Mouse (Mus musculus) heart, adult 11 months (tissue): ENCODE results near the gene Hnrnpdl.

ENCODE experiments used
- DNase-seq: peaks from one replicate; pipeline ENCODE4 v3.0.0; 2022

Hnrnpdl gene

DNA sequence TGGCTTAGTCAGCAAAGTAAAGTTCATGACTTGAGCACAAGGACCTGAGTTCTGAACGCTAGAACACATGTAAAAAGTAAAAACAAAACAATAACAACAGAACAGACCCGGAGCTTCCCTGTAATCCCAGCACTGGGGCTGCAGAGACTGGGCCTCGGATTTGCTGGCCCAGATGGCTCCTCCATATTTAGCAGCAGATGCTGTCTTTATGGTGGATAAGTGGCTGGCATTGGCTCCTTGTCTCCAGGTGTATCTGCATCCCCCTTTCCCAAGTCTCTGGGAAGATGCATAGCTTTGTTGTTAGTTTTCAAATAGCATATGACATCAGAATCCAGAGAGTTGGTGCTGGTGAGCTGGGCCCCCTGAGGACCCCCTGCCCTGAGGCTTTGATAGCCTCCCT, 6.6 kb upstream of the Hnrnpdl start:
- DNase-seq, result no peak

GRCm38 (mm10) chr5:100044621-100045020, 5.2 kb upstream of the Hnrnpdl start:
- no peak for DNase-seq

DNA sequence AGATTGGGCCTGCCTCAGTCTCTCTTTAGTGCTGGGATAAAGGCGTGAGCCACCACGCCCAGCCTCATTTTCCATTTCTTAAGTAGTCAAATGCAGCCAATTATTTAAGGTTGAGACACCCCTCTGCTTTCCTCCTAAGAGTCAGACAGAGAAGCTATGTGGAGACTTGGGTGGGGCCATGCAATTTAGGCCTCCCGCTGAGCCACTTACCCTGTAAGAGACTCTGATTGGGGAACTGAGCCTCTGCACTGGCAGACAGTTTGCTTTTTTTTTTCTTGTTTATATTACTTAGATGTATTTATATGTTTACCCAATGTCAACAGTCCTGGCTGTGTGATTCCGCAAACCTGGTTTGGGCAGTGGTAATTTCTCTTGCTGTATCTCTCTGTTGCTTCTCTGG, 4.6 kb upstream of the Hnrnpdl start:
- no peak for DNase-seq

DNA sequence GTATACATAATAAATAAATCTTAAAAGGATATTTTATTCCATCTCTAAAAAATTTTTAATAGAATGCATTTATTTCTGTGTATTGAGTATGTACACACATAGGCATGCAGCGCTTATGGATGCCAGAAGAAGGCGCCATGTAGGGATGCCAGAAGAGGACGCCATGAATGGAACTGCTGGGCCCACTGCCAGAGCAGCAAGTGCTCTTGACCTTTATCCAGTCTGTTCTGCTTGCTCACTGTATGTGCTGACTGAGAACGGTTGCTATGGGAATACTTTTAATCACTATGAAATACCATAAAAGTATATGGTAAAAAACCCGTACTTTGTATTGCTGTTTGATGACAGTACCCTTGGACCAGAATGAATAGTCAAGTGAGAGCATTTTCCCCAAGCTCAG, 3.9 kb upstream of the Hnrnpdl start:
- DNase-seq, result no peak

DNA sequence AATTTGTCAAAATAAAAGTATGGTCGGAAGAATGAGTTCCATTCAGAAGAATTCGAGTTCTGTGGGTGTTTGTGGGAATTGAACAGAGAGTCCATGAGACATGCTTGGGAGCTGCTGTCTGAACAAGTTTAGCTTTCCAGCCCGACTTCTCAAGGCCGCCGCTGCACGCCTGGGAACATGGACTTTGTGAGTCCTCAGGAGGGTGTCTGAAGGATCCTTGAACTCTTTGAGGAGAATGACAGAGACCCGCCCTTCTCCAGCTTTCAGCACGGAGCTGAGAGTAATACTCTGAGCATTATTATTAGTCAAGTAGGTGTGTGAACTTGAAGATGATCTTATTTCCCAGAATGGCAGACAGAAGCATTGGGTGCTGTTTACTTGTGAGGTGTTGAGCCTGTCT, 3.0 kb upstream of the Hnrnpdl start:
- DNase-seq, result no peak

GRCm38 (mm10) chr5:100041272-100041671, 1.8 kb upstream of the Hnrnpdl start:
- DNase-seq, result no peak

GRCm38 (mm10) chr5:100040281-100040784, 869 bp upstream of the Hnrnpdl start:
- no peak for DNase-seq

GRCm38 (mm10) chr5:100038714-100039601, 506 bp downstream of the Hnrnpdl start:
- peak; percentile 99 for DNase-seq

- peak; percentile 99 for DNase-seq
Measured at GRCm38 (mm10) chr5:100037965-100038713, 1.3 kb downstream of the Hnrnpdl start.

GRCm38 (mm10) chr5:100036681-100037080, 2.8 kb downstream of the Hnrnpdl start:
- DNase-seq, result no peak

DNA sequence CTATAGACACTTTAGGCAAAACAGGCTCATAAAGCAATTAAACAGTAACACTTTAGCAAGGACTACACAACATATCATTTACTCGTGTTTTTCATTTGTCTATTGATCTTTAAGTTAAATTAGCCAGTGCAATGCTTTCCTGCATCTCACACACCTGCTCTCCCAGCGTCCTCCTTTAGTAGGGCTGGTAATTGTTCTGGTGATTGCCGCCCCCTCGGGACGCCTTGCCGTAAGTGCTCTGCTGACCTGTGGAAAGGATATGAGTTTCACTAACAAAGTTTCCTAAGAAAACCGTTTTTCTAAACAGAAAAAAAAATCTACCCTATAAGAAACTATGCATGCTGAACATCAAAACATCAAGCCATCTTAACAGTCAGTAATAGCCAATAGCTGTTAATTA, 3.5 kb downstream of the Hnrnpdl start:
- DNase-seq, result no peak

DNA sequence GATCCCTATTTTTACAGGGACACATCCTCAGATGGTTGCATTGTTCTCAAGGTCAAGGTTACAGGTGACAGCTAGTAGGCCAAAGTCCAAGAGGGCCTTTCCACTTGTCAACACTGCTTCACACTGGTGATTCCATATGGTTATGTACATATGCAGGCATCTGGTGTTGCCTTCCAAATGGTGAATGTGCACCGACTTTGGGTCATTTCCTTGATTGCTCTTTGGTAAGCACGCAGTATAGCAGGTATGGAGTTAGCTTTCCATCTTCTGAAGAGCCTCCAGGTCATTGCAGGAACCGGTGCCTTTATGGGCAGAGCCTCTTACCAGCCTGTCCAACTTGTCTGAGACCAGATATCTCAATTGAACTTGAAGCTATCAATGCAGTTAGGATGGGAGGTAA, 6.8 kb downstream of the Hnrnpdl start:
- no peak for DNase-seq

DNA sequence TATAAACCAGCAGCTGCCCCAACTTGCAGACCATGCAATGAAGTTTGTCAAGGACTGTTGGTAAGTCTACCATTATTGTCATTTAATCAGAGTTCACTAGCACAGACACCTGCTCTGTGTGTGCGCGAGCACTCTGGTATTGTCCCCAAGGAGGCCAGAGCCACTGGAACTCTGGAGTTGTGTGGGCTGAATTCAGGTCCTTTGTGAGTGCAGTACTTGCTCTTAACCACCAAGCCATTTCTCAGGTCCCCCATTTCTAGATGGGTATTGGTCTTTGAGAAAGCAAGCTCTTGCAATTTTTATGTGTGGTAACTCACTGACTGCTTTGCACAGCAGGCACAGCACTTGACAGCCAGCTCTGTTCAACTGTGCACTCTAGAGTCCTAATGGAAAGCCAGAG, 7.4 kb downstream of the Hnrnpdl start:
- DNase-seq, result no peak

- DNase-seq, result no peak
Measured at GRCm38 (mm10) chr5:100030069-100030468, 9.4 kb downstream of the Hnrnpdl start.

GRCm38 (mm10) chr5:100024868-100025267, 14.6 kb downstream of the Hnrnpdl start:
- no peak for DNase-seq

- no peak for DNase-seq
Measured at GRCm38 (mm10) chr5:100024403-100024802, 15.1 kb downstream of the Hnrnpdl start.

GRCm38 (mm10) chr5:100020089-100020488, 19.4 kb downstream of the Hnrnpdl start:
- DNase-seq, result no peak

- peak; percentile 79 for DNase-seq
Measured at GRCm38 (mm10) chr5:100012599-100012998, 26.9 kb downstream of the Hnrnpdl start.

GRCm38 (mm10) chr5:100008485-100008884, 31.0 kb downstream of the Hnrnpdl start:
- DNase-seq, result no peak

- DNase-seq, result peak; percentile 55
Measured at GRCm38 (mm10) chr5:100007040-100007375, 32.5 kb downstream of the Hnrnpdl start.

GRCm38 (mm10) chr5:100006324-100007039, 33.0 kb downstream of the Hnrnpdl start:
- peak; percentile 79 for DNase-seq

DNA sequence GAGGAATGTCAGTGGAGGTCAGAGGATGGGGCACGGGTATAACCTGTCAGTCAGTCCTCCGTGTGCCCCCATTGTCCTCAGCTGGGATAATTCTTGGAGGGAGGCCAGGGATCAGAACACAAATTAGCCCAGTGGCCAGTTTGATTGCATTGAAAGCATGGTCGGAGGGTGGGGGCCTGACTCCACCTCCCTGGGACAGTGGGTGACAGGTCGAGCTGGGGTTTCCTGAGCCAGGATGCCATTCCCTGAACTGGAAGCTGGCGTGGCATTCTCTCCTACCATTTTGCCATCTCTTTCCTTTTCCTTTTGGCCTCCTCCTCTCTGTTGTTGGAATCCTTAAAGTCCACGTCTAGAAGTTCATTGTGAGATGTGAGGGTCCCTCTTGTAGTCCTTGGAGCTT, 33.6 kb downstream of the Hnrnpdl start:
- DNase-seq, result peak; percentile 86

DNA sequence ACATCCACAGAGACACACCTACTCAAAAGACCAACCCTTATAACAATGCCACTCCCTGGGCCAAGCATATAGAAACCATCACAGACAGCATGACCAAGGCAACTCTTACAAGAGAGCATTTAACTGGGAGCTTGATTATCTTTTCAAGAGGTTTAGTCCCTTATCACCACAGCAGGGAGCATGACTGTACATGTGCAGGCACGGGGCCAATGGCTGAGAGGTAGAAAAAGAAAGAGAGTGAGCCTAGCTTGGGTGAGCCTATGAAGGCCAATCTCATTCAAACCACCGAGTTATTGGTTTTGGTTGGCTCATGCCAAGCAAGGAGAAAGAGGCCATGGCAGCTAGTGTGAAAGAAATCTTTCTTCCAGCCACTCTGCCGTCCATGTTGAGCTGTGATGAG, 34.0 kb downstream of the Hnrnpdl start:
- peak; percentile 71 for DNase-seq
